Mouse (Mus musculus) retina, postnatal 1 day (tissue): ENCODE results near the gene 4933415A04Rik.

Experiments
- DNase-seq: peaks from one replicate; pipeline ENCODE4 v3.0.0-alpha.2; 2012

Gene 4933415A04Rik

GRCm38 (mm10) chr11:43586324-43587090, at the start of gene 4933415A04Rik:
TSS of gene 4933415A04Rik (plus strand) at chr11:43587040.
- peak; percentile 89 for DNase-seq

- no peak for DNase-seq
These were observed 49.8 kb upstream of the 4933415A04Rik start for GRCm38 (mm10) chr11:43537074-43537473.

- peak; percentile 84 for DNase-seq
These were observed 47.0 kb upstream of the 4933415A04Rik start for GRCm38 (mm10) chr11:43539863-43540262.

- DNase-seq: no peak
These were observed 43.0 kb upstream of the 4933415A04Rik start for GRCm38 (mm10) chr11:43543711-43544466.

- DNase-seq: peak; percentile 52
These were observed 42.0 kb upstream of the 4933415A04Rik start for GRCm38 (mm10) chr11:43544819-43545218.

- peak; percentile 39 for DNase-seq
These were observed 40.9 kb upstream of the 4933415A04Rik start for GRCm38 (mm10) chr11:43545873-43546475.

GRCm38 (mm10) chr11:43546678-43547077, 40.2 kb upstream of the 4933415A04Rik start:
- DNase-seq: peak; percentile 50

- peak; percentile 95 for DNase-seq
These were observed 38.7 kb upstream of the 4933415A04Rik start for GRCm38 (mm10) chr11:43548148-43548547.

- peak; percentile 82 for DNase-seq
These were observed 38.0 kb upstream of the 4933415A04Rik start for GRCm38 (mm10) chr11:43548657-43549435.

- peak; percentile 55 for DNase-seq
These were observed 37.1 kb upstream of the 4933415A04Rik start for GRCm38 (mm10) chr11:43549701-43550100.

- DNase-seq: no peak
These were observed 35.1 kb upstream of the 4933415A04Rik start for GRCm38 (mm10) chr11:43551756-43552155.

- no peak for DNase-seq
These were observed 34.2 kb upstream of the 4933415A04Rik start for GRCm38 (mm10) chr11:43552675-43553074.

GRCm38 (mm10) chr11:43556538-43556937, 30.3 kb upstream of the 4933415A04Rik start:
- no peak for DNase-seq

GRCm38 (mm10) chr11:43559515-43560292, 27.1 kb upstream of the 4933415A04Rik start:
- peak; percentile 68 for DNase-seq

- no peak for DNase-seq
These were observed 23.1 kb upstream of the 4933415A04Rik start for GRCm38 (mm10) chr11:43563654-43564244.

- no peak for DNase-seq
These were observed 21.4 kb upstream of the 4933415A04Rik start for GRCm38 (mm10) chr11:43565414-43565813.

GRCm38 (mm10) chr11:43565852-43566251, 21.0 kb upstream of the 4933415A04Rik start:
- peak; percentile 44 for DNase-seq

GRCm38 (mm10) chr11:43566696-43567095, 20.1 kb upstream of the 4933415A04Rik start:
- DNase-seq: no peak

GRCm38 (mm10) chr11:43568263-43568662, 18.6 kb upstream of the 4933415A04Rik start:
- DNase-seq: peak; percentile 55

GRCm38 (mm10) chr11:43569188-43569587, 17.7 kb upstream of the 4933415A04Rik start:
- no peak for DNase-seq

GRCm38 (mm10) chr11:43569595-43569994, 17.2 kb upstream of the 4933415A04Rik start:
- DNase-seq: peak; percentile 89

- DNase-seq: no peak
These were observed 11.8 kb upstream of the 4933415A04Rik start for GRCm38 (mm10) chr11:43575061-43575375.
